Mouse (Mus musculus) erythroblast, embryonic 14.5 days (primary cell): ENCODE measurements around the gene Adam8. TPM values are rescaled to one million over a fixed set of nuclear protein-coding genes. Genes with fewer than 3 reads are reported as not detected.
A peak's percentile ranks its signal among the peaks of the same experiment; 100 is the strongest.

Source experiments
- H3K27me3 ChIP-seq: 2 replicates; pipeline ENCODE4 v1.6.1; 2012; ENCODE audit warnings: inconsistent platforms; ENCODE audit not compliant: control insufficient read depth
- H3K36me3 ChIP-seq: 2 replicates; pipeline ENCODE4 v1.6.1; 2012; ENCODE audit warnings: mild to moderate bottlenecking, inconsistent platforms; ENCODE audit not compliant: control insufficient read depth
- H3K4me1 ChIP-seq: 2 replicates; pipeline ENCODE4 v1.6.1; 2012; ENCODE audit warnings: inconsistent platforms; ENCODE audit not compliant: control insufficient read depth
- H3K4me3 ChIP-seq: replicated peaks from 2 replicates; pipeline ENCODE3; 2012; ENCODE audit warnings: moderate library complexity, mild to moderate bottlenecking, inconsistent platforms
- H3K9me3 ChIP-seq: 2 replicates; pipeline ENCODE4 v1.6.1; 2012; ENCODE audit warnings: low read length, inconsistent platforms, mixed read lengths; ENCODE audit not compliant: control insufficient read depth
- GATA1 ChIP-seq: IDR thresholded peaks from 2 replicates; pipeline ENCODE4 v1.6.1; 2012; ENCODE audit warnings: low read length, inconsistent platforms, mixed read lengths
- TAL1 ChIP-seq: IDR thresholded peaks from 3 replicates; pipeline ENCODE4 v1.6.1; 2012; ENCODE audit warnings: low read length, inconsistent platforms, mixed read lengths
- polyA plus RNA-seq: library from polyadenylated mRNA; stranded (reverse); fragments of >175 nt; gene quantifications from 2 replicates; pipeline ENCODE4 v1.2.3, GENCODE M21; 2012

The Adam8 gene
- polyA plus RNA-seq, 1 experiment: 0.21 TPM

GRCm38 (mm10) chr7:139984505-139984904, 7.9 kb downstream of the Adam8 start:
- no peaks in the 10 kb centered on the region for H3K4me1 ChIP-seq
- H3K27me3 ChIP-seq: no peaks in the 10 kb centered on the region
- no peaks in the 10 kb centered on the region for H3K36me3 ChIP-seq
- TF ChIP-seq TAL1 (no peak), GATA1 (no peak)
- no peak overlapping the region for H3K4me3 ChIP-seq
- no peaks in the 10 kb centered on the region for H3K9me3 ChIP-seq

GRCm38 (mm10) chr7:139982058-139982457, 10.3 kb downstream of the Adam8 start:
- TF ChIP-seq TAL1: no peak
- TF ChIP-seq GATA1: no peak
- H3K9me3 ChIP-seq: no peaks in the 10 kb centered on the region
- H3K4me1 ChIP-seq: peaks cover 13% of the 10 kb centered on the region
- H3K4me3 ChIP-seq: no peak overlapping the region
- H3K27me3 ChIP-seq: no peaks in the 10 kb centered on the region; the same call in 1 of the 2 replicates
- H3K36me3 ChIP-seq: no peaks in the 10 kb centered on the region

GRCm38 (mm10) chr7:139980778-139981177, 11.6 kb downstream of the Adam8 start:
- no peak overlapping the region for H3K4me3 ChIP-seq
- H3K36me3 ChIP-seq: no peaks in the 10 kb centered on the region
- peaks cover 13% of the 10 kb centered on the region for H3K4me1 ChIP-seq
- H3K9me3 ChIP-seq: no peaks in the 10 kb centered on the region
- TF ChIP-seq TAL1 (no peak), GATA1 (no peak)
- no peaks in the 10 kb centered on the region; the same call in 1 of the 2 replicates for H3K27me3 ChIP-seq

GRCm38 (mm10) chr7:139979011-139979719, 13.2 kb downstream of the Adam8 start:
- Histone ChIP-seq H3K4me1 (peaks cover 13% of the 10 kb centered on the region), H3K9me3 (no peaks in the 10 kb centered on the region), H3K4me3 (no peak overlapping the region), H3K27me3 (no peaks in the 10 kb centered on the region; the same call in 1 of the 2 replicates), H3K36me3 (no peaks in the 10 kb centered on the region)
- TF ChIP-seq TAL1: no peak
- TF ChIP-seq GATA1: no peak

GRCm38 (mm10) chr7:139978278-139978892, 14.0 kb downstream of the Adam8 start, which contains the start of gene 6430531B16Rik:
Gene 6430531B16Rik (minus strand): TSS chr7:139978755.
- Histone ChIP-seq H3K4me3 (peak within 1 kb of the TSS; percentile 53), H3K27me3 (no peaks in the 10 kb centered on the region; the same call in 1 of the 2 replicates), H3K9me3 (no peaks in the 10 kb centered on the region), H3K36me3 (no peaks in the 10 kb centered on the region), H3K4me1 (peaks cover 13% of the 10 kb centered on the region)
- no peak for TF ChIP-seq TAL1
- TF ChIP-seq GATA1: no peak

GRCm38 (mm10) chr7:139975471-139975870, 16.9 kb downstream of the Adam8 start:
- H3K27me3 ChIP-seq: no peaks in the 10 kb centered on the region; the same call in 1 of the 2 replicates
- TF ChIP-seq TAL1: no peak
- no peak for TF ChIP-seq GATA1
- no peaks in the 10 kb centered on the region for H3K9me3 ChIP-seq
- H3K36me3 ChIP-seq: no peaks in the 10 kb centered on the region
- H3K4me3 ChIP-seq: no peak overlapping the region
- H3K4me1 ChIP-seq: peaks cover 13% of the 10 kb centered on the region

- Histone ChIP-seq H3K36me3 (no peaks in the 10 kb centered on the region), H3K27me3 (no peaks in the 10 kb centered on the region; the same call in 1 of the 2 replicates), H3K9me3 (no peaks in the 10 kb centered on the region), H3K4me1 (peaks cover 13% of the 10 kb centered on the region), H3K4me3 (no peak overlapping the region)
- TF ChIP-seq GATA1 (no peak), TAL1 (no peak)
Measured at GRCm38 (mm10) chr7:139974307-139974706, 18.1 kb downstream of the Adam8 start.

GRCm38 (mm10) chr7:139972923-139973331, 19.4 kb downstream of the Adam8 start:
- Histone ChIP-seq H3K4me1 (peaks cover 1% of the 10 kb centered on the region; the same call in 1 of the 2 replicates), H3K36me3 (no peaks in the 10 kb centered on the region), H3K4me3 (no peak overlapping the region), H3K9me3 (no peaks in the 10 kb centered on the region), H3K27me3 (no peaks in the 10 kb centered on the region; the same call in 1 of the 2 replicates)
- no peak for TF ChIP-seq GATA1
- no peak for TF ChIP-seq TAL1

- no peak for TF ChIP-seq TAL1
- TF ChIP-seq GATA1: no peak
- H3K9me3 ChIP-seq: no peaks in the 10 kb centered on the region
- no peaks in the 10 kb centered on the region for H3K36me3 ChIP-seq
- no peaks in the 10 kb centered on the region for H3K27me3 ChIP-seq
- no peak overlapping the region for H3K4me3 ChIP-seq
- H3K4me1 ChIP-seq: no peaks in the 10 kb centered on the region
Measured at GRCm38 (mm10) chr7:139971436-139971835, 20.9 kb downstream of the Adam8 start.
